ENCODE assay signal across 31 mouse cellular contexts in the genomic region with DNA sequence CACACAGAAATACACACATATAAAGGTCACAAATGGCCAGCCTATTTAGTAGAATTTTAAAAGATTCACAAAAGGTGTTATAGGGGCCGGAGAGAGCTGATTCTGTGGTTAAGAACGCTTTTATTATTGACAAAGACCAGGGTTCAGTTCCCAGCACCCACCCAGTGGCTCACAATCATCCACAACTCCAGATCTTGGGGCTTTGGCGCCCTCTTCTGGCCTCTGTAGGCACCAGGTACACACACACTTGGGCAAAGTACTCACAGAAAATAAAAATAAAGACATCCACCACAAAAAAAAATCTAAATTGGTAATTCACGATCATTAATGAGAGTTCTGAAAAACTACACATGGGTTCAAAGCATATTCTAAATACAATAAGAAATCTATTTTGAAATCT. TPM values are rescaled to one million over a fixed set of nuclear protein-coding genes. Genes with fewer than 3 reads are reported as not detected.
DNase-seq lines count a peak whose midpoint lies in the region; ATAC-seq and TF ChIP-seq lines count a peak whose summit lies in the region.
"Had no signal": no experiment of that assay in that cellular context is flagged by ENCODE, and none has a peak within 500 bp of the region (broad histone marks: within the 10 kb centered on the region; RNA-seq: fewer than 3 reads in every experiment).

No protein-coding gene starts in this region.

- DNase-seq in CD4-positive, CD25-positive, alpha-beta regulatory T cell, adult 2 months (ENCODE audit: low read depth, low spot score) = peak; percentile 54
- DNase-seq in liver, embryonic 14.5 days (ENCODE audit: low read depth in 3 of 3, low spot score in 3 of 3) = no peak
- peak; percentile 49 for DNase-seq in R1 (ENCODE audit: low read depth, low spot score)
- no peak for DNase-seq in stomach, postnatal 0 days (ENCODE audit: low spot score)
- no peak for DNase-seq in forebrain, embryonic 14.5 days (ENCODE audit: low spot score)
- DNase-seq: cerebellum, adult 11-12 months; cerebellum, postnatal 14 days; gastrocnemius, postnatal 14 days; heart, adult 18-20 months; heart, postnatal 14 days; lung, postnatal 36 days; midbrain, embryonic 14.5 days; retina, postnatal 1 day; thymus, adult 2 months had no signal

- WGBS in liver, embryonic 14.5 days (ENCODE audit: insufficient replicate concordance) = 49% methylated on average over 4 of the region's 4 CpGs
- 55% methylated on average over 4 of the region's 4 CpGs for WGBS in liver, embryonic 12.5 days (ENCODE audit: insufficient replicate concordance)
- 63% methylated on average over 4 of the region's 4 CpGs for WGBS in stomach, postnatal 0 days
- 68% methylated on average over 4 of the region's 4 CpGs for WGBS in forebrain, embryonic 14.5 days
- 71% methylated on average over 4 of the region's 4 CpGs for WGBS in midbrain, embryonic 16.5 days

- H3K4me1 ChIP-seq in liver, embryonic 14.5 days (replicated peaks; ENCODE audit: control insufficient read depth in 2 of 2, insufficient read depth in 2 of 2, low read length in 1 of 2) = peaks cover 0 to 3% of the 10 kb centered on the region in 2 experiments; a peak in 1 of 4 replicates
- 0 out of 2 replicates have a peak, but pooled peaks cover 4% of the 10 kb centered on the region for H3K4me1 ChIP-seq in liver, embryonic 12.5 days
- H3K4me1 ChIP-seq in stomach, postnatal 0 days (replicated peaks; ENCODE audit: control insufficient read depth, insufficient read depth) = no peaks in the 10 kb centered on the region
- H3K4me1 ChIP-seq in forebrain, embryonic 14.5 days (ENCODE audit: control insufficient read depth, insufficient read depth, low read length) = no peaks in the 10 kb centered on the region
- 0 out of 2 replicates have a peak, but pooled peaks cover 3% of the 10 kb centered on the region for H3K4me1 ChIP-seq in midbrain, embryonic 16.5 days (ENCODE audit: control insufficient read depth, insufficient read depth, low read length)
- H3K4me1 ChIP-seq: heart, embryonic 13.5 days; neural tube, embryonic 13.5 days had no signal

- no peaks in the 10 kb centered on the region for H3K36me3 ChIP-seq in liver, embryonic 14.5 days (replicated peaks; ENCODE audit: control insufficient read depth, insufficient read depth, low read depth)
- no peaks in the 10 kb centered on the region for H3K36me3 ChIP-seq in liver, embryonic 12.5 days
- no peaks in the 10 kb centered on the region for H3K36me3 ChIP-seq in stomach, postnatal 0 days (ENCODE audit: control insufficient read depth, insufficient read depth, low read length)
- no peaks in the 10 kb centered on the region for H3K36me3 ChIP-seq in forebrain, embryonic 14.5 days (ENCODE audit: control insufficient read depth, insufficient read depth, low read length)
- H3K36me3 ChIP-seq in midbrain, embryonic 16.5 days (ENCODE audit: control insufficient read depth, insufficient read depth, low read length) = no peaks in the 10 kb centered on the region
- H3K36me3 ChIP-seq: heart, embryonic 13.5 days; kidney, embryonic 15.5 days; lung, embryonic 15.5 days; neural tube, embryonic 13.5 days had no signal

- no peaks in the 10 kb centered on the region for H3K9me3 ChIP-seq in liver, embryonic 14.5 days (ENCODE audit: control insufficient read depth, low read length)
- no peaks in the 10 kb centered on the region for H3K9me3 ChIP-seq in liver, embryonic 12.5 days (replicated peaks)
- no peaks in the 10 kb centered on the region for H3K9me3 ChIP-seq in stomach, postnatal 0 days (ENCODE audit: control insufficient read depth, low read length)
- H3K9me3 ChIP-seq in forebrain, embryonic 14.5 days (replicated peaks; ENCODE audit: control insufficient read depth, low read length) = no peaks in the 10 kb centered on the region
- no peaks in the 10 kb centered on the region for H3K9me3 ChIP-seq in midbrain, embryonic 16.5 days (replicated peaks; ENCODE audit: control insufficient read depth, low read length, poor library complexity, severe bottlenecking)
- H3K9me3 ChIP-seq: heart, embryonic 13.5 days; lung, embryonic 15.5 days; megakaryocyte, embryonic 14.5 days; neural tube, embryonic 13.5 days had no signal

- no peak for ATAC-seq in CD4-positive, CD25-positive, alpha-beta regulatory T cell, adult 4 months
- no peak for ATAC-seq in liver, embryonic 14.5 days (ENCODE audit: insufficient read depth)
- ATAC-seq in liver, embryonic 12.5 days = no peak
- ATAC-seq in stomach, postnatal 0 days (ENCODE audit: low FRiP score, low TSS enrichment) = no peak
- ATAC-seq in forebrain, embryonic 14.5 days = no peak
- ATAC-seq in midbrain, embryonic 16.5 days = no peak
- ATAC-seq: hindbrain, postnatal 0 days; intestine, postnatal 0 days had no signal

- H3K27ac ChIP-seq in liver, embryonic 14.5 days = no peak overlapping the region
- no peak overlapping the region for H3K27ac ChIP-seq in liver, embryonic 12.5 days
- H3K27ac ChIP-seq in stomach, postnatal 0 days (replicated peaks) = no peak overlapping the region
- no peak overlapping the region for H3K27ac ChIP-seq in forebrain, embryonic 14.5 days (ENCODE audit: low read depth, low read length)
- no peak overlapping the region for H3K27ac ChIP-seq in midbrain, embryonic 16.5 days (ENCODE audit: low read length)
- H3K27ac ChIP-seq: heart, embryonic 13.5 days; hindbrain, postnatal 0 days; kidney, embryonic 15.5 days; lung, embryonic 15.5 days; neural tube, embryonic 13.5 days had no signal

- H3K4me2 ChIP-seq in liver, embryonic 14.5 days (ENCODE audit: low read depth) = no peak overlapping the region
- H3K4me2 ChIP-seq in liver, embryonic 12.5 days = no peak overlapping the region
- no peak overlapping the region for H3K4me2 ChIP-seq in stomach, postnatal 0 days (replicated peaks; ENCODE audit: low read depth)
- H3K4me2 ChIP-seq in forebrain, embryonic 14.5 days (ENCODE audit: low read length) = no peak overlapping the region
- no peak overlapping the region for H3K4me2 ChIP-seq in midbrain, embryonic 16.5 days (ENCODE audit: low read length)
- H3K4me2 ChIP-seq: heart, embryonic 13.5 days; kidney, embryonic 15.5 days; lung, embryonic 15.5 days; neural tube, embryonic 13.5 days had no signal

- no peak for TF ChIP-seq EP300 in liver, embryonic 14.5 days (IDR thresholded peaks at IDR 0.05; ENCODE audit: low read depth)
- TF ChIP-seq EP300 in stomach, postnatal 0 days (optimal IDR thresholded peaks at IDR 0.05) = no peak

- no peak overlapping the region for H3K9ac ChIP-seq in liver, embryonic 14.5 days (replicated peaks)
- no peak overlapping the region for H3K9ac ChIP-seq in liver, embryonic 12.5 days
- H3K9ac ChIP-seq in stomach, postnatal 0 days (ENCODE audit: low read length) = no peak overlapping the region
- H3K9ac ChIP-seq in forebrain, embryonic 14.5 days (ENCODE audit: low read length) = no peak overlapping the region
- H3K9ac ChIP-seq in midbrain, embryonic 16.5 days (ENCODE audit: low read depth, low read length) = no peak overlapping the region
- H3K9ac ChIP-seq: heart, embryonic 13.5 days; kidney, embryonic 15.5 days; lung, embryonic 15.5 days; neural tube, embryonic 13.5 days had no signal

- no peaks in the 10 kb centered on the region for H3K27me3 ChIP-seq in liver, embryonic 14.5 days (ENCODE audit: control insufficient read depth, insufficient read depth, low read length)
- H3K27me3 ChIP-seq in liver, embryonic 12.5 days (replicated peaks) = no peaks in the 10 kb centered on the region
- no peaks in the 10 kb centered on the region for H3K27me3 ChIP-seq in stomach, postnatal 0 days (ENCODE audit: control insufficient read depth, insufficient read depth, low read length)
- H3K27me3 ChIP-seq in forebrain, embryonic 14.5 days (replicated peaks; ENCODE audit: control insufficient read depth, insufficient read depth, low read length) = no peaks in the 10 kb centered on the region
- no peaks in the 10 kb centered on the region for H3K27me3 ChIP-seq in midbrain, embryonic 16.5 days (ENCODE audit: control insufficient read depth, insufficient read depth, low read depth, low read length)
- H3K27me3 ChIP-seq: heart, embryonic 13.5 days; kidney, embryonic 15.5 days; lung, embryonic 15.5 days; neural tube, embryonic 13.5 days had no signal

- no peak overlapping the region for H3K4me3 ChIP-seq in liver, embryonic 14.5 days (ENCODE audit: insufficient read depth in 1 of 2, low read depth in 2 of 2, low read length in 2 of 2)
- no peak overlapping the region for H3K4me3 ChIP-seq in liver, embryonic 12.5 days
- H3K4me3 ChIP-seq in stomach, postnatal 0 days (ENCODE audit: low read depth, low read length) = no peak overlapping the region
- H3K4me3 ChIP-seq in forebrain, embryonic 14.5 days (ENCODE audit: low read depth, low read length) = no peak overlapping the region
- H3K4me3 ChIP-seq in midbrain, embryonic 16.5 days (ENCODE audit: low read depth, low read length) = no peak overlapping the region
- H3K4me3 ChIP-seq: heart, embryonic 13.5 days; kidney, embryonic 15.5 days; lung, embryonic 15.5 days; megakaryocyte, embryonic 14.5 days; neural tube, embryonic 13.5 days had no signal

- TF ChIP-seq CTCF in liver, embryonic 14.5 days (IDR thresholded peaks at IDR 0.05; ENCODE audit: low read depth) = 0 out of 2 replicates have a peak, but pooled peaks have one; percentile 9
- peak; percentile 16; the same call in 1 of the 2 replicates for TF ChIP-seq CTCF in stomach, postnatal 0 days (IDR thresholded peaks at IDR 0.05; ENCODE audit: low read depth)

RNA-seq across cellular contexts. Expression of gene Arhgap35, which starts 17.1 kb away (rescaled TPM):
- polyA plus RNA-seq in CD4-positive, CD25-positive, alpha-beta regulatory T cell, adult 4 months (2017; shearing (Covaris generic)) = 1 to 10 TPM; 2.7 to 3.1 TPM
- 2.1 and 2.3 TPM in 2 replicates for polyA plus RNA-seq in liver, embryonic 14.5 days (2012; rRNA removed)
- 2.0 and 2.2 TPM in 2 replicates for polyA plus RNA-seq in liver, embryonic 14.5 days (2014; fragmentation: Nextera tagmentation; extraction: Ambion mirVana)
- 4.4 and 4.7 TPM in 2 replicates for polyA plus RNA-seq in liver, embryonic 12.5 days (2016; fragmentation: Nextera tagmentation; extraction: Ambion mirVana)
- 3.8 and 4.1 TPM in 2 replicates for polyA plus RNA-seq in stomach, postnatal 0 days (2015; fragmentation: Nextera tagmentation; extraction: Ambion mirVana)
- 29.6 and 36.1 TPM in 2 replicates for polyA plus RNA-seq in forebrain, embryonic 14.5 days (2014; fragmentation: Nextera tagmentation; extraction: Ambion mirVana)
- polyA plus RNA-seq in midbrain, embryonic 16.5 days (2015; fragmentation: Nextera tagmentation; extraction: Ambion mirVana) = 32.2 and 34.7 TPM in 2 replicates

RNA-seq across cellular contexts. Expression of gene Ceacam15, which starts 43.6 kb away (rescaled TPM):
- 1 to 10 TPM in 1 of 2 experiments, under 1 TPM in 1; 0.91 to 1.2 TPM for polyA plus RNA-seq in CD4-positive, CD25-positive, alpha-beta regulatory T cell, adult 4 months (2017; shearing (Covaris generic))
- not detected in 2 replicates for polyA plus RNA-seq in liver, embryonic 14.5 days (2012; rRNA removed)
- polyA plus RNA-seq in liver, embryonic 14.5 days (2014; fragmentation: Nextera tagmentation; extraction: Ambion mirVana) = not detected in 2 replicates
- polyA plus RNA-seq in liver, embryonic 12.5 days (2016; fragmentation: Nextera tagmentation; extraction: Ambion mirVana) = not detected in 2 replicates
- polyA plus RNA-seq in stomach, postnatal 0 days (2015; fragmentation: Nextera tagmentation; extraction: Ambion mirVana) = not detected in 2 replicates
- not detected in 2 replicates for polyA plus RNA-seq in forebrain, embryonic 14.5 days (2014; fragmentation: Nextera tagmentation; extraction: Ambion mirVana)
- not detected in 2 replicates for polyA plus RNA-seq in midbrain, embryonic 16.5 days (2015; fragmentation: Nextera tagmentation; extraction: Ambion mirVana)
- polyA plus RNA-seq: embryonic facial prominence, embryonic 11.5 days; forebrain, embryonic 11.5 days; hindbrain, embryonic 11.5 days; hindbrain, postnatal 0 days; intestine, postnatal 0 days; kidney, embryonic 15.5 days; limb, embryonic 11.5 days; liver, adult 2 months; lung, embryonic 15.5 days; midbrain, embryonic 14.5 days; neural tube, embryonic 13.5 days; spleen, adult 2 months; stomach, embryonic 14.5 days had no signal

Comparison
In these comparisons a context has a peak if more than half of its experiments do, and no peak if none do; other contexts are left out.
1. DNase-seq: peak in CD4-positive, CD25-positive, alpha-beta regulatory T cell, adult 2 months (single experiment) and R1 (single experiment); none in liver, embryonic 14.5 days (0 of 3), stomach, postnatal 0 days (single experiment) and forebrain, embryonic 14.5 days (single experiment).